In genomic region chr10:96209171-96209570, GRCm38 (mm10) we compare ENCODE assay signal across 22 mouse cellular contexts.
DNase-seq lines count a peak whose midpoint lies in the region; TF ChIP-seq lines count a peak whose summit lies in the region.
"Had no signal": no experiment of that assay in that cellular context is flagged by ENCODE, and none has a peak within 500 bp of the region (broad histone marks: within the 10 kb centered on the region; RNA-seq: fewer than 3 reads in every experiment).

No protein-coding gene starts in this region.

- no peak overlapping the region for H3K4me3 ChIP-seq in gastrocnemius, adult 2 months
- H3K4me3 ChIP-seq: forebrain, embryonic 10.5 days; heart, adult 2 months; heart, embryonic 13.5 days; hindbrain, embryonic 13.5 days; left cerebral cortex, adult 2 months; limb, embryonic 10.5 days; midbrain, embryonic 15.5 days; neural tube, embryonic 12.5 days had no signal

- intact Hi-C loops in gastrocnemius, adult 2 months (cut with DNase I): no loop called here

- TF ChIP-seq CTCF in gastrocnemius, adult 2 months (IDR thresholded peaks at IDR 0.05): no peak

- DNase-seq in gastrocnemius, adult 2 months: peak; percentile 19
- no peak for DNase-seq in gastrocnemius, postnatal 10 days
- peak; percentile 39 to 56 for DNase-seq in kidney, adult 8-10 months
- DNase-seq in kidney, postnatal 10 days: no peak
- peak; percentile 27 for DNase-seq in lung, postnatal 14 days
- no peak for DNase-seq in lung, postnatal 4 days
- no peak for DNase-seq in urinary bladder, postnatal 14 days (ENCODE audit: low spot score)
- DNase-seq: cerebellum, adult 18-20 months; gastrocnemius, postnatal 25 days; heart, adult 2 months; liver; liver, postnatal 0 days; right cerebral cortex, postnatal 25 days; spleen, adult 18-20 months had no signal

- H3K27ac ChIP-seq in gastrocnemius, adult 2 months: no peak overlapping the region
- H3K27ac ChIP-seq: forebrain, embryonic 10.5 days; heart, adult 2 months; heart, embryonic 13.5 days; hindbrain, embryonic 13.5 days; left cerebral cortex, adult 2 months; limb, embryonic 10.5 days; macrophage; midbrain, embryonic 15.5 days; neural tube, embryonic 12.5 days had no signal

Comparison
In these comparisons a context has a peak if more than half of its experiments do, and no peak if none do; other contexts are left out.
1. DNase-seq: peak in gastrocnemius, adult 2 months (single experiment), kidney, adult 8-10 months (2 of 2) and lung, postnatal 14 days (single experiment); none in gastrocnemius, postnatal 10 days (single experiment), kidney, postnatal 10 days (single experiment), lung, postnatal 4 days (0 of 2) and urinary bladder, postnatal 14 days (single experiment).